Mouse (Mus musculus): ENCODE results near the gene Amt. TPM values are rescaled to one million over a fixed set of nuclear protein-coding genes. Genes with fewer than 3 reads are reported as not detected.
A peak's percentile ranks its signal among the peaks of the same experiment; 100 is the strongest.

Amt gene
- total RNA-seq, 2 experiments from 2014 or later, result 1.6 to 1.8 TPM

DNA sequence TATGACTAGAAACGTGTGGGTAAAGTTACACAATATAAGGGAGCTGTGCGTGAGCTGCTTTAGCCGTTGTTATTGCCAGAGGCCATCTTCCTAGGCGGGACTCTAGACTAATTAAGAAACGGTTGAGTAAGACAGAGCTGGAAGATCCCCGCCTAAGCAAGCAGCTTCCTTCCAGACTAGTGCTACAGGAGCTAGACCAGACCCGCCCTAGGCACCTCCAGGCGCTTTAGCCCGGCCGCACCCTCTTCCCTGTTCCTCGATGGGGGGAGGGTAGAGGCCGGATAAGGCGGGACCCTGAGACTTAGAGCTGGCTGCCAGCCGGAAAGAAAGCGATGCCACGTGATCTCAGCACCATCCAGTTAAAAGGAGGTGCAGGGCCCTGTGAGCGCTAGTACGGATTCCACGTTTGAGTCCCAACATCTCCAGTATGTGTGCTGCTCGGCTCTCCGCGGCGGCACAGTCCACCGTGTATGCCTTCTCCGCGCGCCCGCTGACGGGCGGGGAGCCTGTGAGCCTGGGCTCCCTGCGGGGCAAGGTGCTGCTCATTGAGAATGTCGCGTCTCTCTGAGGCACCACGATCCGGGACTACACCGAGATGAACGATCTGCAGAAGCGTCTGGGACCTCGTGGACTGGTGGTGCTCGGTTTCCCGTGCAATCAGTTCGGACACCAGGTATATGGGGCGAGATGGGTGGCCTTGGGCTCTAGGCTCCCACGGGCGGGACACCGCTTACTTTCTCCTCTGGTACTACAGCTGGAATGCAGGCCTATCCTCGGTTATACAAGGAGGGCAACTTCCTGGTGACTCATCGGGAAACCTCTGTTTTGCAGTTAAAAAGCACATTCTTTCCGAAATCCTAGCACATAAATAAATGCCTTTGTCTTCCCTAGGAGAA is 42.5 kb downstream of the Amt start, which contains the start of gene Gpx1:
Gene Gpx1, plus strand, starts transcription at position 18 of the 896 bp plus-strand sequence.
- peak; percentile 93 for DNase-seq

DNA sequence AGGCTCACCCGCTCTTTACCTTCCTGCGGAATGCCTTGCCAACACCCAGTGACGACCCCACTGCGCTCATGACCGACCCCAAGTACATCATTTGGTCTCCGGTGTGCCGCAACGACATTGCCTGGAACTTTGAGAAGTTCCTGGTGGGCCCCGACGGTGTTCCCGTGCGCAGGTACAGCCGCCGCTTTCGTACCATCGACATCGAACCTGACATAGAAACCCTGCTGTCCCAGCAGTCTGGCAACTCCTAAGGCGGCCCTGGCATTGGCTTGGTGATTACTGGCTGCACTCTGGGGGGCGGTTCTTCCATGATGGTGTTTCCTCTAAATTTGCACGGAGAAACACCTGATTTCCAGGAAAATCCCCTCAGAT is 43.2 kb downstream of the Amt start:
- no peak for DNase-seq

DNA sequence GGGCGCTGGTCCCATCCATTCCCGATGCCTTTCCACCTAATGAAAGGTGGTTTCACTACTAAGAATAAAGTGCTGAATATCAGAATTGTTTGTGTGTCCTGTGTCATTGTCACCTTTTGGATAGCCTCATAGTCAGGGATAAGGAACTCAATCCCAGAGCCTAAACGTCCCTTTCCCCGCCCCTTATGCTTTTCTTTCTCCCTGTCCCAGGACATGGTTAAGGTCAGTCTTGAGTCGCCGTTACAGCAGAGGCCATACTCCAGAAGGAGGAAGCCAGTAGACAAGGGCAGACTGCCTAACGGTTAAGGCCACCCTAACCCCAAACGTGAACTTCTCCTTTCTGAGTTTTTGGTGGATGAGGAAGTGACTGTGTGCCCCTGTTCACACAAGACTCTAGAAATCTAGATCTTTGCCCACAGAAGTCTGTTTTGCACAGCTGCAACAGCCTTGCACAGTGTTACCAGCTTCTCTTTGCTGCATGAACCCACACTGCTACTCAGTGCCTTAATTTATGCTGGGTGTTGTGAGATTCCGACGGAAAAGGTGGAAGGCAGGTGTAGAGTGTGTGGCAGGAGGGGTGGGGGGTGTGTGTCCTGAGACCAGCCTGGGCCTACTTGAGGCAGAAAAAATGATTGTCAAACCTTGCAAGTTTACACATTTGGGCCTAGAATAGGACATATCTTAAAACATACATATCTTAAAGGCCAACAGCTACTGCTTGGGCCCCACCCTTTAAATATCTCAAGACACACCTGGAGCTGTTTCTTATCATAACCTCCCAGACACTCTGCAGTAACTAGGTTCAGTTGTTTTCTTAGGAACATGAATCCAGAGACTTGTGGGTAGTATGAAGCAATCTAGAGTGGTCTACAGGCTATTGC is 43.8 kb downstream of the Amt start:
- DNase-seq, result no peak

DNA sequence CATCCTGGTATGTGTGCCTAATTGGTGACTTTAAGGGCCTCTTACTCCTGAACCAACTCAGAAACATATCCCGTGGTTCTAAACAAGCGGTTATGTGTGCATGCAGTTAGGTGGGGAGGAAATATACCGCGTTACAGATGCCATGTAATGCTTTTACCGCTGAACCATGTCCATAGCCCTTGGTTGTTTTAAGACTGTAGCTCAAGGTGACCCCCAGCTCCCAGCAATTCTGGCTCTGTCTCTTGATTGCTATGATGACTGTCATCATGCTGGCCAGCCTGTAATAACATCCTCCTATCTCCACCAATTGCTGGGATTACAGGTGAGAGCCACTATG is 44.5 kb downstream of the Amt start:
- DNase-seq, result no peak

DNA sequence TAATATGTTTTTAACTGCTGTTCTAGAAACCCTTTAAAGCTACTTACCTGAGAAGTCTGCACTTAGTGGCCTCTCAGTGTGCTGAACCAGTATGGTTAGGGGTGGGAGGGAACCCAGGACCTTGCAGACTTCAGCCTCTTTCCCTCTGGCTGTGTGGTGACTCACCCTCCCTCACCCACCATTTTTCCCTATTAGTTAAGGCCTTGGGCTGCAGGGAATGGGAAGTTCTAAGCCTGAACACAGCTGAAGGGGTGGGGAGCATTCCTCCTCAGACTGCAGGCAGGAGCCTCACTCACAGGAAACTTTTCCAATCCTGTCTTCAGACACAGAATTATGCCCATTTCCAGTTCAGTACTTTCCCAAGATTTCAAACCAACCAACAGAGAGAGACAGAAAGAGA is 45.1 kb downstream of the Amt start:
- DNase-seq, result no peak

DNA sequence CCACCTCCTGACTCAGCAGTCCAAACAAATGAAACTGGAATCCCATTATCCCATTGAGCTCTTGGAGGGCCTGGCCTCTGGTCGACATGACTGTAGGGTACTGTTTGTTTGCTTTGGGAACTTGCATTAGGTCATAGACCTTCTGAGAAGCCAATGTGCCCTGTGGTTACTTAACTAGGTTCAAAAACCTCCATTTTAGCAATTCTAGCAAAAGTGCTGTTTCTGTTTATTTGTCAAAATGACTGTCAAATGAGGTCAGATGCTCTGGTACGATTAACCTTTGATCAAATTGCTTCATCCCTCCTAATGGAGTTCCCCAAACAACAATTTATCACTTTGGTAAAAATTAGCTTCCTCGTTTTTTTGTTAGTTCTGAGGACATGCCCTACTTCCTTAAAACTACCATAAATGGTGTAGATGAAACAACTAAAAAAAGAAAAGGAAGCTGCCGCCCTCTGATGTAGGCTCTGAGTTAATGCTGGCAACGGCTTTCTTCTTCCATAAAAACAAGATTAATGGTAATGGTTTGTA is 45.7 kb downstream of the Amt start:
- DNase-seq, result no peak

DNA sequence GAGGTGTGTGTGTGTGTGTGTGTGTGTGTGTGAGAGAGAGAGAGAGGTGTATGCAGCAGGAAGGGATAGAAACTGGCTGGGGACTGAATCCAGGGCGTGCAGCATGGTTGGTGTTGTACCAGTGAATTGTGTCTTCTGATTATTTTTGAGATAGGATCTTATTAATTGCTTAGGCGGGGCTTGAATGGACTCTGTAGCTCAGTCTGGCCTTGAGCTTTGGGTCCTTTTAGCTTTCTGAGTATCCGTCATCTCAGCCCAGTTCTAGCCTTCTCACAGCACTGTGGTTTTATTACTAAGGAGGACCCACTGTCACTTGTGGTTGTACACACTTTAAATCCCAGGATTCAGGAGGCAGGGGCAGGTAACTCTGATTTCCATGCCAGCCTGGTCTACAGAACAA is 46.7 kb downstream of the Amt start:
- no peak for DNase-seq

DNA sequence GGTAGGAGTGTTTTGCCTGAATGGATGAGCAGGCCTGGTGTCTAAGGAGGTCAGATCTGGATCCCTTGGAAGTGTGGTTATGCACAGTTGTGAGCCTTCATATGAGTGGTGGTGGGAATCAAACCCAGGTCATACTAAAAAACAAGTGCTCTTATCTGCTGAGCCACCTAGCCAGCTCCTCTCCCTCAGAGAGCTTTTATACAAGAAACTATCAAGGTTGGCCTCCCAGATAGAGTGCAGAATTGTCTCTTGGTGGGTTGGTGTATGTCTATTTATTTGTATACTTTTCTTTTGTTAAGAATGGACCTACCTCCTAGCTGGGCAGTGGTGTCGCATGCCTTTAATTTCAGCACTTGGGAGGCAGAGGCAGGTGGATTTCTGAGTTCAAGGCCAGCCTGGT is 47.2 kb downstream of the Amt start:
- no peak for DNase-seq

DNA sequence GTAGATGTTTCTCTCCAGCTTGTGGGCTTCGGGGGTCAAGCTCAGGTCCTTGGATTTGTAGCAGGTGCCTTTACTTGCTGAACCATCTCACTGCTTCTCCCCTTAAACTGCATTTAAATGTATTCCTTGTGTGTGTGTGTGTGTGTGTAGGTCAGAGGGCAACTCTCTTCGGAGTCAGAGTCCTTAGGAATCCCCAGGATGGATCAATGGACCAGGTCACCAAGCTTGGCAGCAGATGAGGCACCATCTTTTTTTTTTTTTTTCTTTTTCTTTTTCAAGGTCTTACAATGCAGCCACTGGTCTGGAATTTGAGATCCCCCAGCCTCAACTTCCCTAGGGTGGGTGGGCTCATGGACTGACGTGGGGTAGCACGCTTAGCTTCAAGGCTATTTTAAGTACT is 47.8 kb downstream of the Amt start:
- DNase-seq, result no peak

DNA sequence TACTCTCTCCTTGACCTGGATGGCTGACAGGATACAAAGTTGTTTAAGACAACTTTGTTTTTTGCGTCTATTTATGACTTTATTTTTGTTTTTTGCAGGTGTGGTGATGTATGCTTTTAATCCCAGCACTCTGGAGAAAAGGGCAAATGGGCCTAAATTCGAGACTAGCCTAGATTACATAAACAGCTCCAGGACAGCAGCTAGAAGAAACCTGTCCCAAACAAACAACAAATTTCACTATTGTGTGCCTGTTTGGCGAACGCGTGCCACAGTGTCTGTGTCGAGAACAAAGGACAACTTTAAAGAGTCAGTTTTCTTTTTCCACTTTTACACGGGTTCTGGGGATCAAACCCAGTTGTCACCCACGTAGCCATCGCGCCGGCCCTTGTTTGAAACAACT is 50.4 kb downstream of the Amt start:
- no peak for DNase-seq

DNA sequence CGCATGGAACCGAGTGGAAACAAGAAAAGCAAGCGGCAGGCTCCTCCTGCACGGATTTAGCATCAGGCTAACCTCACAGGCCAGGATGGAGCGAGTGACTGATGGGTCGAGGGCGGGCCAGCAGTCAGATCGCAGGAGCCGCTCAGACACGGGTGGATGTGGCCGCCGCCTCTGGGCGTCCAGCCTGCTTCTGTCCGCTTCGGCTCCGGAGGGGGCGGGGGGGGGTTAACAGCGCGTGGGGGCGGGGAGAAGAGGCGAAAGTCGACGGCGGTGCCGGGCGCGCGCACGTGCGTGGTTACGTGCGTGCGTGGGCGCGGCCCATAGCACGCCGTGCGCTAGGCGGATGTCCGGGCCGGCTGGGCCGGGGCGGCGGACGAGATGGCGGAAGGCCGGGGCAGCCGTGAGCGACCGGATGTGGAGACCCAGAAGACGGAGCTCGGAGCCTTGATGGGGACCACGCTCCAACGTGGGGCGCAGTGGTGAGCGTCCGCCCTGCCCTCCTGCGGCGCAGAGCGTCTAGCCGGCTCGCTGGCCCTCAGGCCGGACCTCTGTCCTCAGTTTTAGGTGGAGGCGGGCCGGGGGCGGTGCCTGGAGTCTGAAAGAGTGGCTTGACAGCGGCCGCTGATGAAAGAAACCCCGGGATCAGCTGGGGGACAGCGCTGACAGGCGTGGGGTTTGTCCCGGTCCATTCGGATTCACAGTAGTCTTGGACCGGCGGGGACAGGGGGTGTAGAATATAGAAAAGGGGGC is 51.1 kb downstream of the Amt start, which contains the start of gene Usp4:
Gene Usp4, plus strand, starts transcription at position 314 of the 750 bp plus-strand sequence.
- peak; percentile 91 for DNase-seq

DNA sequence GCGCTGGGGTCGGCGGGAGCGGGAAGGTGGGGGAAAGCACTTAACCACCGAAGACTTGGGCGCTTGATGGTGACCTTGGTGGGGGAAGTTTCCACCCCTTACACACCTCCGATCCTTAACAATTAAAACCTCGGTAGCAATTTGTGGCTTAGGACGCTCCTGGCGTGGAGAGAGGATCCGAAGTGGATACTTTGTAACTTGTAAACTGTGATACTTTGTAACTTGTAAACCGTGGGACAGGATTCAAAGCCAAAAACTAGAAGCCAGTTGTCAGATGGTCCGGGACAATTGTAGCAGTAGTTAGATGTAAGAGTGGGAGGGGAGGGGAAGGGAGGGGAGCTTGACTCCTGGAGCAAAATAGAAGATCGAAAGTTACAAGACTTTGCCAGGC is 51.6 kb downstream of the Amt start:
- no peak for DNase-seq

DNA sequence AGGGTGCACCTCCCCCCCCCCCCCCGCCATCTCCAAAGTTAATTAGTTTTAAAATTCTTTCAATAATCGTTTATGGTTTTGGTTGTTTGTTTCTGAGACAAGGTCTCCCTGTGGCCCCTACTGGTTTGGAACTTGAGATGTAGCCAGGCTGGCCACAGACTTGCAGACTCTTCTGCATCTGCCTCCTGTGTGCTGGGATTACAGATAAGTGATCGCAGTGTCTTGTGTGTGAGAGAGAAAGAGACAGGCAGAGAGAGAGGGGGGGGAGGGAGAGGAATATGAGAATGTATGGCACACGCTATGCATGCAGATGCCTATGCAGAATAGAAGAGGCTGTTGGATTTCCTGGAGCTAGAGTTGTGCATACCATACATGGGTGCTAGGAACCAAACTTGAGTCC is 53.1 kb downstream of the Amt start:
- DNase-seq, result no peak

Other genes with a start within 250 kb of the Amt start
- 1 to 10 TPM; 6.0 to 6.2 TPM for gene Gmppb, start 247.6 kb upstream of the Amt start, total RNA-seq (2021)
- 1 to 10 TPM; 1.9 to 2.4 TPM for gene Amigo3, start 243.7 kb upstream of the Amt start, total RNA-seq (2021)
- gene Mst1, start 216.4 kb upstream of the Amt start, total RNA-seq (2021), result not detected
- 100 to 1,000 TPM; 163 to 169 TPM for gene Rnf123, start 213.5 kb upstream of the Amt start, total RNA-seq (2021)
- 10 to 100 TPM; 32.9 to 34.4 TPM for gene Apeh, start 202.2 kb upstream of the Amt start, total RNA-seq (2021)
- gene Bsn, start 106.5 kb upstream of the Amt start, total RNA-seq (2021), result under 1 TPM; 0.05 to 0.08 TPM
- 100 to 1,000 TPM; 169 to 183 TPM for gene Dag1, start 32.9 kb upstream of the Amt start, total RNA-seq (2021)
- 10 to 100 TPM in 1 of 2 experiments, 1 to 10 TPM in 1; 8.2 to 12.1 TPM for gene Nicn1, start 6.4 kb upstream of the Amt start, total RNA-seq (2021)
- gene Rhoa, start 9.3 kb downstream of the Amt start, total RNA-seq (2021), result 100 to 1,000 TPM; 104 to 120 TPM
- gene Tcta, start 9.3 kb downstream of the Amt start, total RNA-seq (2021), result 10 to 100 TPM; 25.0 to 30.8 TPM
- 10 to 100 TPM; 74.4 to 92.9 TPM for gene Gpx1, start 42.0 kb downstream of the Amt start, total RNA-seq (2021)
- 10 to 100 TPM; 61.7 to 64.9 TPM for gene Usp4, start 51.0 kb downstream of the Amt start, total RNA-seq (2021)
- under 1 TPM; 0.40 to 0.46 TPM for gene 1700102P08Rik, start 96.0 kb downstream of the Amt start, total RNA-seq (2021)
- gene Ccdc36, start 131.6 kb downstream of the Amt start, total RNA-seq (2021), result not detected
- not detected for gene BC048562, start 139.6 kb downstream of the Amt start, total RNA-seq (2021)
- gene Ccdc71, start 163.7 kb downstream of the Amt start, total RNA-seq (2021), result 10 to 100 TPM; 16.3 to 17.2 TPM
- 1 to 10 TPM; 3.3 to 3.8 TPM for gene Klhdc8b, start 164.7 kb downstream of the Amt start, total RNA-seq (2021)
- 100 to 1,000 TPM; 142 to 152 TPM for gene Lamb2, start 182.9 kb downstream of the Amt start, total RNA-seq (2021)
- 100 to 1,000 TPM; 101 to 103 TPM for gene Usp19, start 193.7 kb downstream of the Amt start, total RNA-seq (2021)
- 10 to 100 TPM; 64.1 to 77.4 TPM for gene Qars, start 210.9 kb downstream of the Amt start, total RNA-seq (2021)
- 10 to 100 TPM; 41.2 to 50.5 TPM for gene Qrich1, start 220.0 kb downstream of the Amt start, total RNA-seq (2021)

Measured in gastrocnemius, postnatal 25 days (tissue).